Mouse (Mus musculus) lung, adult 2 months (tissue): Measurements from ENCODE around the gene Trim9.

Source experiments
- CTCF ChIP-seq: fragments of 200-500 bp; IDR thresholded peaks from 2 replicates; pipeline ENCODE4 v1.5.1; 2011; ENCODE audit warnings: mild to moderate bottlenecking, low read length, control low read depth; ENCODE audit not compliant: insufficient read depth
- POLR2A ChIP-seq: fragments of 200-500 bp; IDR thresholded peaks from 2 replicates; pipeline ENCODE4 v1.6.1; 2011; ENCODE audit warnings: low read depth, mild to moderate bottlenecking, control low read depth, low read length, borderline replicate concordance; ENCODE audit errors: extremely low read depth

DNA sequence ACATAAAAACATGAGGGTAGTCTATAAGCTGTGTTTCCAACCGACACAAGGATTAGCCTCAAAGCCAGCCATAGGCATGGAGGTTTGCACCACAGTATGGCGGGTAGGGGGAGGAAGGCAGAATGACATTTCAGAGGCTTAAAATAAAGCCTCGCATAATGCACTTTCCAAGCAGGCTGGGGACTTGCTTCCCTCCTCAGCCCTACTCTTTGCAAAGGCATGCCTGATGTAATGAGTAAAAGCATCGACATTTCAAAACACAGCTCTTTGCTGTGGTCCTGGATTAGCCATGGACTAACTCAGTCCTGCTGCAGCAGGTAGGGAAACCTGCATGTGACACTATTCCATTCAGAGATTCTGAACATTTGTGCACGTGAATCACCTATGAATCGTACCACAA, 77.7 kb downstream of the Trim9 start:
- TF ChIP-seq POLR2A = no peak
- no peak for TF ChIP-seq CTCF
